Mouse (Mus musculus): ENCODE data around the gene Nubp2. TPM values are rescaled to one million over a fixed set of nuclear protein-coding genes. Genes with fewer than 3 reads are reported as not detected.
A peak's percentile ranks its signal among the peaks of the same experiment; 100 is the strongest.

Nubp2 gene
- polyA plus RNA-seq, 1 experiment from 2014 or later, result 70.4 TPM

DNA sequence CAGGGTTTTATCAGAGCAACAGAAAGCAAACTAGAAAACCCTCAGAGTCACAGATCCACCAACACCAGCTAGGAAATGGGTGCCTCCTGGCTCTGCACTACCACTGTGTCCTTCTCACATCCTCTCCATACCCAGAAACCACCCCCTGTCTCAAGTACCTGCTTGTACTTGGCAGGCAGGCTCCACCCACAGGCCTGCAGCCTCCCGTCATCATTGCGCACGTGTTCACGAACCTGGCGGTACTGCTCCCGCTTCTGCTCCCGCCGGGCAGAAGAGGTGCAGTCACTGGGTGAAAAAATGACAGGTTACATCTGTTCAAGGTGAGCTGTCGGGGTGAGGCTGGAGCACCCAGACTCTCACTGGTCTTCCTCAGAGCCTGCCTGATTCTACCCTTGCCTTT lies 17.6 kb upstream of the Nubp2 start:
- no peak for DNase-seq
- no peak overlapping the region for H3K4me2 ChIP-seq (ENCODE audit: low read length)
- H3K4me1 ChIP-seq (ENCODE audit: control insufficient read depth, insufficient read depth, low read length), result no peaks in the 10 kb centered on the region
- no peaks in the 10 kb centered on the region for H3K27me3 ChIP-seq (ENCODE audit: control insufficient read depth, insufficient read depth, low read length)
- no peak overlapping the region for H3K4me3 ChIP-seq (replicated peaks; ENCODE audit: low read depth, low read length)
- WGBS, result 96% methylated on average over 9 of the region's 9 CpGs
- no peak for ATAC-seq (ENCODE audit: low FRiP score, low TSS enrichment)
- H3K9ac ChIP-seq (replicated peaks; ENCODE audit: low read length), result no peak overlapping the region
- H3K36me3 ChIP-seq (ENCODE audit: control insufficient read depth, insufficient read depth, low read length), result peaks cover 100% of the 10 kb centered on the region
- H3K9me3 ChIP-seq (ENCODE audit: control insufficient read depth, low read length), result no peaks in the 10 kb centered on the region
- H3K27ac ChIP-seq (replicated peaks; ENCODE audit: low read depth, low read length), result no peak overlapping the region

DNA sequence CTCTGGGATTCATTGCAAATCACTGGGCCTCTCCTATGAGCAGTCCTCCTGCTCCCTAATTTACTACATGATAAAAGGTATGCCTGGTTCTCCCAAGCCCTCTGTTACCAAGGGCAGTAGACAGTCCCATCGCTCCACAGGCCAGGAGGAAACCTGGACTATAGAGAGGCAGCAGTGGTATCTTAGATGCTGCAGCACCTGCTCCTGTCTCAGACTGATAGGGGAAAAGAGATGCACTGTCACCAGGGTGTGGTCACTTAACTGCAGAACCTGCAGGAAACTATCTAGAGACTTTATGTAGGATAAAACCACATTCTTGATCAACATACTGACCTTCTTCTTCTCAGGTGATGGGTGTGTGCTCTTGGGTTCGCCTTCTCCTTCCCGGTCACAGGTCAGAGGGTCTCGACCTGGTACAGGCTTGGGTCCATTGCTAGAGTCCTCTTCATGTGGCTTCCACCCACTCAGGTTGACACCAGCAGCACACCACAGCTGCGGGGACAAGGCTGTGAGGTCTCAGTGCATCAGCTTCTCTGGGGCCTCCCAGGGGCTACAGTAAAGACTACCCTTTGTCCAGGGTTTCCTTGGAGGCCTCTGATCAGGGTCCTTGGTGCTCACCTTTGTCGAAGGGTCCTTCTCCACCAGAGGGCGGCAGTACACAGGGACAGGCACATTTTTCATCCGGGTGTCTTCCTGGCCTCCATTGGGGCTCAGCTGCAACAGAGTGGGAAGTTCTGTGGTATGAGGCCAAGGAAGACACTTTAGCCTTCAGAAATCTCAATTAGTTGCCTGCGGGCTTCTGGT lies 16.7 kb upstream of the Nubp2 start:
- H3K27me3 ChIP-seq (ENCODE audit: control insufficient read depth, insufficient read depth, low read length), result no peaks in the 10 kb centered on the region

DNA sequence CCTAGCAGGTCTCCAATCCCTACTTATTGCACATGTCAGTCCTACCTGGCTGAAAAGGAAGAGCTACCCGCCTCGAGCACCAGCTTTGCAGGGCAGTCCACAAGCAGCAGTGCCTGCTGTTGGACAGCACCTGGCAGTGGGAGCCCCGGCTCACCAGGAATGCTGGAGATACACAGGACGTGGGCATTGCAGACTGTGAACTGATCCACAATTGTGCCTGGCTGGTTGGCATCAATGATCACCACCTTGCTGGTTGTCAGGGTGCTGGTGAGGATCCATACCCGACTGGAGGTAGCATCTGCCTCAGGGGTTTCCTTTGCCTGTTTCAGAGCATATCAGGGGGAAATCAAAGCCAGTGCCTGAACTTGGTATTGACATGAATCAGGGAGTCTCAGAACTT lies 16.0 kb upstream of the Nubp2 start:
- no peak for ATAC-seq (ENCODE audit: low FRiP score, low TSS enrichment)
- Histone ChIP-seq H3K4me1 (ENCODE audit: control insufficient read depth, insufficient read depth, low read length) (peaks cover 9% of the 10 kb centered on the region), H3K27me3 (ENCODE audit: control insufficient read depth, insufficient read depth, low read length) (no peaks in the 10 kb centered on the region), H3K9ac (replicated peaks; ENCODE audit: low read length) (no peak overlapping the region), H3K4me3 (replicated peaks; ENCODE audit: low read depth, low read length) (no peak overlapping the region), H3K9me3 (ENCODE audit: control insufficient read depth, low read length) (no peaks in the 10 kb centered on the region), H3K36me3 (ENCODE audit: control insufficient read depth, insufficient read depth, low read length) (peaks cover 100% of the 10 kb centered on the region), H3K4me2 (ENCODE audit: low read length) (no peak overlapping the region), H3K27ac (replicated peaks; ENCODE audit: low read depth, low read length) (no peak overlapping the region)
- no peak for DNase-seq
- WGBS, result 93% methylated on average over 5 of the region's 5 CpGs

More for the DNA sequence above, 16.7 kb upstream of the Nubp2 start:
- peaks cover 1% of the 10 kb centered on the region; the same call in 1 of the 2 replicates for H3K4me1 ChIP-seq (ENCODE audit: control insufficient read depth, insufficient read depth, low read length)
- H3K27ac ChIP-seq (replicated peaks; ENCODE audit: low read depth, low read length), result no peak overlapping the region
- no peaks in the 10 kb centered on the region for H3K9me3 ChIP-seq (ENCODE audit: control insufficient read depth, low read length)
- ATAC-seq (ENCODE audit: low FRiP score, low TSS enrichment), result no peak
- no peak overlapping the region for H3K4me3 ChIP-seq (replicated peaks; ENCODE audit: low read depth, low read length)
- peaks cover 100% of the 10 kb centered on the region for H3K36me3 ChIP-seq (ENCODE audit: control insufficient read depth, insufficient read depth, low read length)
- peak; percentile 24 for DNase-seq
- no peak overlapping the region for H3K4me2 ChIP-seq (ENCODE audit: low read length)
- H3K9ac ChIP-seq (replicated peaks; ENCODE audit: low read length), result no peak overlapping the region
- 73% methylated on average over 9 of the region's 9 CpGs for WGBS

DNA sequence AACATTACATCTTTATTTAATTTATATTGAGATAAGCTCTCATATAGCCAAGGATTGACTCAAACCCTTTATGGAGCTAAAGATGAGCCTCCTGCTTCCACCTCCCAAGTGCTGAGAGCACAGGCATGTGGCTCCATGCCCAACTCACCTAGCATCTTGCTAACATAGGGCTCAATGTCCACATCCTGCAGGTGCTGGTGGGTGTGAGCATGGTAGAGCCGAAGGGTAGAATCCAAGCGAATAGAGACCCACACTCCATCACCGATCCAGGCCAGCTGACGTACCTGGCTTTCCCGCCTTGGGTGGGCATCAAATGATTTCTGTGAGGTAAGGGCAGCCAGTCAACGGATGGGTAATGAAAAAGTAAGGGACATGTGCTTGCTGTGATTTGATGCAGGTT lies 13.9 kb upstream of the Nubp2 start:
- Histone ChIP-seq H3K9me3 (ENCODE audit: control insufficient read depth, low read length) (no peaks in the 10 kb centered on the region), H3K4me1 (ENCODE audit: control insufficient read depth, insufficient read depth, low read length) (peaks cover 24% of the 10 kb centered on the region), H3K4me3 (replicated peaks; ENCODE audit: low read depth, low read length) (no peak overlapping the region), H3K36me3 (ENCODE audit: control insufficient read depth, insufficient read depth, low read length) (peaks cover 81% of the 10 kb centered on the region), H3K9ac (replicated peaks; ENCODE audit: low read length) (no peak overlapping the region), H3K27me3 (ENCODE audit: control insufficient read depth, insufficient read depth, low read length) (no peaks in the 10 kb centered on the region), H3K4me2 (ENCODE audit: low read length) (no peak overlapping the region), H3K27ac (replicated peaks; ENCODE audit: low read depth, low read length) (no peak overlapping the region)
- no peak for ATAC-seq (ENCODE audit: low FRiP score, low TSS enrichment)
- no peak for DNase-seq
- over 99% methylated on average over 6 of the region's 6 CpGs for WGBS

DNA sequence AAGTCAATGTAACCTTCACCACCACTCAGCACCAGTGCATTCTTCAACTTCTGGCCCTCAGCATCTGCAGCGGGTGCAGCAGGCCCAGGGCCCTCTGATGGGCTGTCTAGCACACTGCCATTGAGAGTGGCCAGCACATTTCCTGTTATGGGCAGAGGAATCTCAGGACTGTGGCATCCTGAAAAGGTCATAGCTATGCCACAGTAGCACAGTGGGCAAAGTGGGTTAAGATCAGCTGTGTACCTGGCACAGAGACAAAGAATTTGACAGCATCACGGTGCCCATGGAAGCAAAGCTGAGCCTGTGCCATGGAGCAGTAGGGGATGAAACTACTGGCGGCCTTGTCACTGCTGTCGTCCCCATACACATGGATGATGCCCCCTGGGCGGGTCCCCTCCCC lies 13.0 kb upstream of the Nubp2 start:
- WGBS, result 91% methylated on average over 5 of the region's 5 CpGs
- H3K4me2 ChIP-seq (ENCODE audit: low read length), result no peak overlapping the region
- no peak for DNase-seq
- H3K4me1 ChIP-seq (ENCODE audit: control insufficient read depth, insufficient read depth, low read length), result peaks cover 27% of the 10 kb centered on the region
- ATAC-seq (ENCODE audit: low FRiP score, low TSS enrichment), result no peak
- no peaks in the 10 kb centered on the region for H3K9me3 ChIP-seq (ENCODE audit: control insufficient read depth, low read length)
- H3K4me3 ChIP-seq (replicated peaks; ENCODE audit: low read depth, low read length), result no peak overlapping the region
- H3K36me3 ChIP-seq (ENCODE audit: control insufficient read depth, insufficient read depth, low read length), result peaks cover 72% of the 10 kb centered on the region
- H3K27ac ChIP-seq (replicated peaks; ENCODE audit: low read depth, low read length), result no peak overlapping the region
- no peaks in the 10 kb centered on the region for H3K27me3 ChIP-seq (ENCODE audit: control insufficient read depth, insufficient read depth, low read length)
- H3K9ac ChIP-seq (replicated peaks; ENCODE audit: low read length), result no peak overlapping the region

DNA sequence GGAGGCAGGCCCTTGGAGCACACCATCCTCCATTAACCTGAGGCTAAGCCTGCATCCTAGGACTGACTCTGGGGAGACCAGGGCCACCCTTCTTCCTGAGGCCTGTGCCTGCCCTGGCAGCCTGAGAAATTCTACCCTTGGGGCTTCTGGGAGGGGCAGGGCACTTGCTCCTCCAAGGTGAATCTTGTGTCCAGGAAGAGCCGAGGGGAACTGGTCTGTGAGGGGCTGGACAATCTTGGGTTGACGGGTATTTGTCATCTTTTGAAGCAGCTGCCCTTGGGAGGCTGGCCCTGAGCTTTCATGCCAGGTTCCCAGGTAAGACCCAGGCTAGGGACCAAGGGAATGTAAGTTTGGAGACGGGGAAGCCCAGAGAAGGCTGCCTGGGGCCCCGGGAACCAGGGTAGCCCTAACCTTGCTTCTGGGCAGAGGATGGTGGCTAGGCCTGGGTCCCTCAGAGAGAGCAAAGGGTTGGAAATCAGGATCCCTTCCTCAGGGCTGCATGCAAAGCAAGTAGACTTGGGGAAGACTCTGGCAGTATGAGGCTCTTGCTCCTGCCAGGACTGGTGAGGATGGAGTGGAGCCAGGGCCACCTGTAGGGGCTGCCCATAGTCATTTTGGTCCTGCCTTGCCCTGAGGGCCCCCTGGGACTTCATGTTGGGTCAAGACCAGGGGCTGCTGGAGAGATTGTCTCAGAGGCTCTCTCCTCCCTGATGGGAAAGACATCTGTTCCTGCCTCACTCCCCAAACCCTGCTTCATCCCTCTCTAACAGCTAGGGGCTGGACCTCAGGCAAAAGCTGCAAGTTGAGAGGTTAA lies 12.1 kb upstream of the Nubp2 start:
- Histone ChIP-seq H3K36me3 (ENCODE audit: control insufficient read depth, insufficient read depth, low read length) (peaks cover 72% of the 10 kb centered on the region), H3K9me3 (ENCODE audit: control insufficient read depth, low read length) (no peaks in the 10 kb centered on the region), H3K4me2 (ENCODE audit: low read length) (peak overlapping the region; percentile 100; the same call in 1 of the 2 replicates), H3K4me3 (replicated peaks; ENCODE audit: low read depth, low read length) (no peak overlapping the region), H3K4me1 (ENCODE audit: control insufficient read depth, insufficient read depth, low read length) (peaks cover 31% of the 10 kb centered on the region), H3K27ac (replicated peaks; ENCODE audit: low read depth, low read length) (no peak overlapping the region), H3K9ac (replicated peaks; ENCODE audit: low read length) (peak overlapping the region; percentile 82; the same call in 1 of the 2 replicates), H3K27me3 (ENCODE audit: control insufficient read depth, insufficient read depth, low read length) (no peaks in the 10 kb centered on the region)
- DNase-seq, result no peak
- 85% methylated on average over 4 of the region's 4 CpGs for WGBS
- no peak for ATAC-seq (ENCODE audit: low FRiP score, low TSS enrichment)

DNA sequence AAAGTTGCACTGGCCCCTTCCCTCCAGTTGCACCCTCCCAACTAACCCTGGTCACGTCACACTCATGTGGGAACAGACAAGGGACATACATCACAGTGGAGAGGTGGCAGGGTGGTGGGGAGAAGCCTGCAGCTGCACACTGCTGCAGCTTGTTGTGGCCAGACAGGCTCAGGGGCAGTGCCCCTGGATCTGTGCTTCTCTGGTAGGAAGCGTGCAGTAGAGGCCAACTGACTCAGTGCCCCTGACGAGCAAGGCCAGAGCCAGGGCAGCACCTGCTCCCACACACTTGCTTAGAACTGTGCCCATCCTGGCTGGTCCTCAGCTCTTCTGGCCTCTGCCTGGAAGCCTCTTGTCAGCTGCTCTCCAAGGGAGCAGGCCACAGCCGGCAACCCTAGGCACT lies 11.5 kb upstream of the Nubp2 start:
- peaks cover 31% of the 10 kb centered on the region for H3K4me1 ChIP-seq (ENCODE audit: control insufficient read depth, insufficient read depth, low read length)
- H3K27ac ChIP-seq (replicated peaks; ENCODE audit: low read depth, low read length), result no peak overlapping the region
- H3K27me3 ChIP-seq (ENCODE audit: control insufficient read depth, insufficient read depth, low read length), result no peaks in the 10 kb centered on the region
- no peak for DNase-seq
- peak overlapping the region; percentile 83; the same call in 1 of the 2 replicates for H3K4me3 ChIP-seq (replicated peaks; ENCODE audit: low read depth, low read length)
- H3K9ac ChIP-seq (replicated peaks; ENCODE audit: low read length), result peak overlapping the region; percentile 82
- no peaks in the 10 kb centered on the region for H3K9me3 ChIP-seq (ENCODE audit: control insufficient read depth, low read length)
- 72% methylated on average over 4 of the region's 4 CpGs for WGBS
- ATAC-seq (ENCODE audit: low FRiP score, low TSS enrichment), result no peak
- H3K4me2 ChIP-seq (ENCODE audit: low read length), result peak overlapping the region; percentile 100
- peaks cover 72% of the 10 kb centered on the region for H3K36me3 ChIP-seq (ENCODE audit: control insufficient read depth, insufficient read depth, low read length)

DNA sequence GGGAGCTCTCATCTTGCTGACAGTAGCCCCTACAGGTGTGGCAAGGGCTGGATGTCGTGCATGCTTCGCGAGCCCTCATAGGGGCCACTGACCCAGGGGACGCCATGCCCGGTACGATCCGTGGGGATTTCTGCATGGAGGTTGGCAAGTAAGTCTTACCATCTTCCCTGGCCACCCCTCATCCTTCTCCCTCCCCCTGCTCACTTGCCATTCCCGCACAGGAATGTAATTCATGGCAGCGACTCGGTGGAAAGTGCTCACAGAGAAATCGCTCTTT lies 10.8 kb upstream of the Nubp2 start:
- no peaks in the 10 kb centered on the region for H3K9me3 ChIP-seq (ENCODE audit: control insufficient read depth, low read length)
- peak overlapping the region; percentile 83 for H3K4me3 ChIP-seq (replicated peaks; ENCODE audit: low read depth, low read length)
- no peak for DNase-seq
- H3K27me3 ChIP-seq (ENCODE audit: control insufficient read depth, insufficient read depth, low read length), result no peaks in the 10 kb centered on the region
- H3K4me2 ChIP-seq (ENCODE audit: low read length), result peak overlapping the region; percentile 100
- H3K9ac ChIP-seq (replicated peaks; ENCODE audit: low read length), result peak overlapping the region; percentile 82
- WGBS, result 39% methylated on average over 11 of the region's 11 CpGs
- peak overlapping the region; percentile 83 for H3K27ac ChIP-seq (replicated peaks; ENCODE audit: low read depth, low read length)
- H3K4me1 ChIP-seq (ENCODE audit: control insufficient read depth, insufficient read depth, low read length), result peaks cover 31% of the 10 kb centered on the region
- ATAC-seq (ENCODE audit: low FRiP score, low TSS enrichment), result no peak
- peaks cover 72% of the 10 kb centered on the region for H3K36me3 ChIP-seq (ENCODE audit: control insufficient read depth, insufficient read depth, low read length)

Measured in midbrain, embryonic 14.5 days (tissue).